Mouse (Mus musculus) CH12.LX (cell line): ENCODE measurements at regions not wholly inside any gene's neighbourhood (a gene's known extent, or its start where the extent isn't known, plus 50 kb on each side); places are given as distances from the start of the nearest gene placed in this dataset.
A peak's percentile ranks its signal among the peaks of the same experiment; 100 is the strongest.

ENCODE experiments used
- DNase-seq: peaks from one replicate; pipeline ENCODE4 v3.0.0-alpha.2; 2013; ENCODE audit errors: extremely low read depth
- H3K27ac ChIP-seq: 2 replicates; pipeline ENCODE4 v1.5.1; 2012; ENCODE audit warnings: low read depth, mild to moderate bottlenecking, control low read depth, moderate library complexity; ENCODE audit not compliant: insufficient read depth
- H3K27me3 ChIP-seq: replicated peaks from 2 replicates; pipeline ENCODE3; 2012; ENCODE audit warnings: inconsistent platforms
- H3K36me3 ChIP-seq, 2 experiments: replicated peaks in 1 of 2; 2 replicates each; pipeline versions ENCODE3 to v1.6.1; 2012; ENCODE audit warnings: inconsistent platforms in 1 of 2, low read length in 1 of 2, mild to moderate bottlenecking in 1 of 2, mixed read lengths in 1 of 2, moderate library complexity in 1 of 2; ENCODE audit not compliant: control insufficient read depth in 1 of 2, insufficient read depth in 1 of 2
- H3K4me1 ChIP-seq, 2 experiments: 2 replicates each; pipeline ENCODE4 v1.6.1; 2012; ENCODE audit warnings: inconsistent platforms in 1 of 2, moderate library complexity in 1 of 2; ENCODE audit not compliant: insufficient read depth in 2 of 2, control insufficient read depth in 1 of 2
- H3K4me2 ChIP-seq: 2 replicates; pipeline ENCODE4 v1.6.1; 2012; ENCODE audit warnings: low read depth, mild to moderate bottlenecking, control low read depth; ENCODE audit not compliant: poor library complexity, insufficient read depth, severe bottlenecking
- H3K4me3 ChIP-seq, 3 experiments: fragments of 150-350 bp in 1 of 3; sonication (generic) in 1 of 3; replicated peaks in 1 of 3; 2 replicates each; pipeline versions ENCODE3 to v1.5.1; 2011 to 2012; ENCODE audit warnings: low read depth in 2 of 3, low read length in 2 of 3, mild to moderate bottlenecking in 2 of 3, moderate library complexity in 2 of 3, control low read depth in 1 of 3, improper control_type of control experiment in 1 of 3, inconsistent platforms in 1 of 3, mixed read lengths in 1 of 3; ENCODE audit not compliant: poor library complexity in 1 of 3
- H3K79me2 ChIP-seq: replicated peaks from 2 replicates; pipeline ENCODE4 v1.6.1; 2012; ENCODE audit warnings: mild to moderate bottlenecking, moderate library complexity; ENCODE audit not compliant: control insufficient read depth, poor library complexity, insufficient read depth, severe bottlenecking; ENCODE audit errors: extremely low read depth
- H3K9ac ChIP-seq: 2 replicates; pipeline ENCODE4 v1.6.1; 2012; ENCODE audit warnings: low read depth, mild to moderate bottlenecking, control low read depth, moderate library complexity; ENCODE audit not compliant: insufficient read depth
- H3K9me3 ChIP-seq: replicated peaks from 2 replicates; pipeline ENCODE3; 2012; ENCODE audit warnings: low read length, inconsistent platforms, mixed read lengths
- BHLHE40 ChIP-seq: IDR thresholded peaks from 2 replicates; pipeline ENCODE4 v1.6.1; 2011; ENCODE audit warnings: mild to moderate bottlenecking, low read depth, low read length, improper control_type of control experiment
- CHD1 ChIP-seq: IDR thresholded peaks from 2 replicates; pipeline ENCODE4 v1.6.1; 2012; ENCODE audit warnings: low read depth, low read length, improper control_type of control experiment, inconsistent platforms
- CHD2 ChIP-seq: IDR thresholded peaks from 2 replicates; pipeline ENCODE4 v1.6.1; 2011; ENCODE audit warnings: low read length, improper control_type of control experiment
- CTCF ChIP-seq, 2 experiments: IDR thresholded peaks in 1 of 2; conservative IDR thresholded peaks in 1 of 2; 2 replicates each; pipeline ENCODE4 v1.5.1; 2011 to 2012; ENCODE audit warnings: low read depth in 2 of 2, low read length in 2 of 2, improper control_type of control experiment in 1 of 2, inconsistent platforms in 1 of 2, mild to moderate bottlenecking in 1 of 2, moderate library complexity in 1 of 2
- ELF1 ChIP-seq: IDR thresholded peaks from 2 replicates; pipeline ENCODE4 v1.6.1; 2014; ENCODE audit warnings: low read depth, mild to moderate bottlenecking, inconsistent platforms, low read length, improper control_type of control experiment
- GABPA ChIP-seq: IDR thresholded peaks from 2 replicates; pipeline ENCODE4 v1.6.1; 2012; ENCODE audit warnings: low read depth, low read length, improper control_type of control experiment, inconsistent platforms; ENCODE audit not compliant: insufficient replicate concordance
- JUND ChIP-seq: conservative IDR thresholded peaks from 2 replicates; pipeline ENCODE4 v1.6.1; 2011; ENCODE audit warnings: low read depth, low read length, improper control_type of control experiment
- MAZ ChIP-seq: IDR thresholded peaks from 2 replicates; pipeline ENCODE4 v1.6.1; 2012; ENCODE audit warnings: low read depth, mild to moderate bottlenecking, inconsistent platforms, low read length, improper control_type of control experiment, moderate library complexity
- MXI1 ChIP-seq: IDR thresholded peaks from 2 replicates; pipeline ENCODE4 v1.6.1; 2011; ENCODE audit warnings: mild to moderate bottlenecking, low read depth, low read length, improper control_type of control experiment
- MYC ChIP-seq: IDR thresholded peaks from 2 replicates; pipeline ENCODE4 v1.6.1; 2011; ENCODE audit warnings: low read depth, mild to moderate bottlenecking, improper control_type of control experiment, low read length
- NELFE ChIP-seq: IDR thresholded peaks from 2 replicates; pipeline ENCODE4 v1.6.1; 2011; ENCODE audit warnings: low read depth, low read length, improper control_type of control experiment
- NRF1 ChIP-seq: IDR thresholded peaks from 2 replicates; pipeline ENCODE4 v1.6.1; 2014; ENCODE audit warnings: low read depth, mild to moderate bottlenecking, inconsistent platforms, low read length, improper control_type of control experiment, moderate library complexity
- PAX5 ChIP-seq: IDR thresholded peaks from 2 replicates; pipeline ENCODE4 v1.6.1; 2012; ENCODE audit warnings: low read length, inconsistent platforms, mixed read lengths
- POLR2A ChIP-seq: IDR thresholded peaks from 2 replicates; pipeline ENCODE4 v1.6.1; 2011; ENCODE audit warnings: low read depth, mild to moderate bottlenecking, improper control_type of control experiment, low read length
- POLR2AphosphoS2 ChIP-seq: IDR thresholded peaks from 2 replicates; pipeline ENCODE4 v1.6.1; 2011; ENCODE audit warnings: low read depth, low read length, improper control_type of control experiment
- RAD21 ChIP-seq: IDR thresholded peaks from 2 replicates; pipeline ENCODE4 v1.6.1; 2011; ENCODE audit warnings: low read depth, mild to moderate bottlenecking, low read length, improper control_type of control experiment, moderate library complexity
- RCOR1 ChIP-seq: conservative IDR thresholded peaks from 2 replicates; pipeline ENCODE4 v1.6.1; 2012; ENCODE audit warnings: low read depth, mild to moderate bottlenecking, inconsistent platforms, low read length, improper control_type of control experiment
- SIN3A ChIP-seq: IDR thresholded peaks from 2 replicates; pipeline ENCODE4 v1.6.1; 2012; ENCODE audit warnings: low read length, improper control_type of control experiment, inconsistent platforms
- TBP ChIP-seq: conservative IDR thresholded peaks from 2 replicates; pipeline ENCODE4 v1.6.1; 2011; ENCODE audit warnings: low read depth, low read length, improper control_type of control experiment
- TCF12 ChIP-seq: IDR thresholded peaks from 2 replicates; pipeline ENCODE4 v1.6.1; 2014; ENCODE audit warnings: low read depth, mild to moderate bottlenecking, inconsistent platforms, low read length, improper control_type of control experiment
- UBTF ChIP-seq: IDR thresholded peaks from 2 replicates; pipeline ENCODE4 v1.6.1; 2012; ENCODE audit warnings: low read depth, mild to moderate bottlenecking, inconsistent platforms, low read length, improper control_type of control experiment, moderate library complexity
- USF1 ChIP-seq: IDR thresholded peaks from 2 replicates; pipeline ENCODE4 v1.6.1; 2014; ENCODE audit warnings: low read depth, mild to moderate bottlenecking, inconsistent platforms, low read length, improper control_type of control experiment
- USF2 ChIP-seq: conservative IDR thresholded peaks from 2 replicates; pipeline ENCODE4 v1.6.1; 2011; ENCODE audit warnings: low read depth, low read length, improper control_type of control experiment
- ZNF384 ChIP-seq: IDR thresholded peaks from 2 replicates; pipeline ENCODE4 v1.6.1; 2012; ENCODE audit warnings: low read depth, low read length, improper control_type of control experiment, inconsistent platforms
- dilution Hi-C: fragments of 300-500 bp; cut with MboI; formaldehyde crosslinking; loops from 2 replicates; pipeline ENCODE4 v1.14.3; 2020; ENCODE audit warnings: low sequenced_read_pairs; ENCODE audit not compliant: extremely low pct_unique_long_range_greater_than_20kb, extremely low pct_ligation_motif_present
- in situ Hi-C: fragments of 300-500 bp; cut with MboI; formaldehyde crosslinking; loops from 3 replicates; pipeline ENCODE4 v1.14.3; 2019; ENCODE audit warnings: low sequenced_read_pairs, low pct_ligation_motif_present, low pct_unique_long_range_greater_than_20kb, mixed read lengths

DNA sequence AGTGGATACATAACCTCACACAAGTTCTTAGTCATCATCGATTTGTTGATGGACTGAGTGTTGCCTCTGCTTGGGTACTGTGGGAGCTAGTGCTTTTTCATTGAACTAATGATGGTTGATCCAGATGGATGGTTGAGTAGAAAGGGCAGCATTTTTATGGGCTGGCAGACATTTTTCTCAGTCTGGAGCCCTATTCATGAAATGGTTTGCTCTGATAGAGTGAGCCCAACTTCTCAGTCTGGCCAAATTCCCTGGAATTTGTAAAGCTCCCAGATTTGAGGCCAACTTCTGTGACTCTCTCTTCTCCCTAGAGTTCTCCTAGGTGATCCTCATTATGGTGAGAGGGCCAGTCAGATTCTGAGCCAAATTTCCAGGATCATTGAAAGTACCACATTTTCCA, 216.8 kb upstream of the Galnt5 start:
- no peaks in the 10 kb centered on the region for H3K4me1 ChIP-seq
- DNase-seq = no peak
- H3K9ac ChIP-seq = no peak overlapping the region
- in situ Hi-C loops = no loop called here
- no peaks in the 10 kb centered on the region for H3K79me2 ChIP-seq
- no peaks in the 10 kb centered on the region for H3K27me3 ChIP-seq
- H3K4me3 ChIP-seq = no peak overlapping the region
- H3K27ac ChIP-seq = no peak overlapping the region
- no peak overlapping the region for H3K4me2 ChIP-seq
- dilution Hi-C loops = no loop called here
- TF ChIP-seq POLR2AphosphoS2 (no peak), TBP (no peak), CHD1 (no peak), RCOR1 (no peak), POLR2A (no peak)
- H3K9me3 ChIP-seq = no peaks in the 10 kb centered on the region
- H3K36me3 ChIP-seq = no peaks in the 10 kb centered on the region

- in situ Hi-C loops (no loop called here), dilution Hi-C loops (no loop called here)
Measured at GRCm38 (mm10) chr2:57793519-57794296, 204.0 kb upstream of the Galnt5 start.

GRCm38 (mm10) chr2:57799279-57799678, 198.4 kb upstream of the Galnt5 start:
- Histone ChIP-seq H3K4me3 (no peak overlapping the region), H3K9me3 (no peaks in the 10 kb centered on the region), H3K27me3 (no peaks in the 10 kb centered on the region), H3K79me2 (no peaks in the 10 kb centered on the region), H3K9ac (no peak overlapping the region), H3K27ac (no peak overlapping the region), H3K36me3 (no peaks in the 10 kb centered on the region), H3K4me2 (no peak overlapping the region), H3K4me1 (no peaks in the 10 kb centered on the region)
- in situ Hi-C loops = no loop called here
- dilution Hi-C loops = no loop called here
- DNase-seq = no peak
- no peak for TF ChIP-seq USF1
- TF ChIP-seq SIN3A = no peak
- no peak for TF ChIP-seq NELFE
- no peak for TF ChIP-seq CHD1
- TF ChIP-seq GABPA = no peak
- no peak for TF ChIP-seq MXI1
- TF ChIP-seq MYC = no peak
- TF ChIP-seq NRF1 = no peak
- TF ChIP-seq POLR2A = no peak
- no peak for TF ChIP-seq JUND
- TF ChIP-seq TCF12 = no peak
- TF ChIP-seq ZNF384 = no peak
- TF ChIP-seq CHD2 = no peak

More at GRCm38 (mm10) chr2:57793519-57794296, 204.0 kb upstream of the Galnt5 start:
- H3K27ac ChIP-seq = no peak overlapping the region
- peak; percentile 9 for DNase-seq
- H3K4me3 ChIP-seq = no peak overlapping the region
- no peaks in the 10 kb centered on the region for H3K79me2 ChIP-seq
- TF ChIP-seq UBTF (no peak), ELF1 (no peak), USF2 (no peak), RAD21 (no peak), MAZ (no peak), CTCF (conservative IDR thresholded peaks at IDR 0.05 in 1 of 2, IDR thresholded peaks at IDR 0.05 in 1 of 2; ENCODE audit: low read depth in 2 of 2, low read length in 2 of 2) (no peak), PAX5 (no peak), CHD2 (no peak), CHD1 (no peak), GABPA (no peak), RCOR1 (no peak), BHLHE40 (no peak), JUND (no peak), MYC (no peak), TCF12 (no peak), SIN3A (no peak), MXI1 (no peak)
- no peak overlapping the region for H3K9ac ChIP-seq
- H3K4me1 ChIP-seq = peaks cover 0 to 4% of the 10 kb centered on the region in 2 experiments; a peak in 1 of 4 replicates
- H3K9me3 ChIP-seq = no peaks in the 10 kb centered on the region
- H3K36me3 ChIP-seq = no peaks in the 10 kb centered on the region
- no peak overlapping the region for H3K4me2 ChIP-seq
- H3K27me3 ChIP-seq = no peaks in the 10 kb centered on the region
